Mouse (Mus musculus) right cerebral cortex, postnatal 25 days (tissue): Measurements from ENCODE around the gene Sdhb.

Experiments
- DNase-seq: peaks from one replicate; pipeline ENCODE4 v3.0.0; 2022

The Sdhb gene

GRCm38 (mm10) chr4:141016311-141016710, 55.3 kb downstream of the Sdhb start:
- DNase-seq: no peak

GRCm38 (mm10) chr4:141017657-141018436, 56.8 kb downstream of the Sdhb start:
- no peak for DNase-seq

GRCm38 (mm10) chr4:141020220-141020619, 59.2 kb downstream of the Sdhb start:
- DNase-seq: no peak

GRCm38 (mm10) chr4:141020811-141021613, 60.0 kb downstream of the Sdhb start:
- no peak for DNase-seq

- no peak for DNase-seq
Measured at GRCm38 (mm10) chr4:141021614-141021929, 60.6 kb downstream of the Sdhb start.

GRCm38 (mm10) chr4:141024052-141024451, 63.0 kb downstream of the Sdhb start:
- DNase-seq: no peak

GRCm38 (mm10) chr4:141024992-141025391, 64.0 kb downstream of the Sdhb start:
- DNase-seq: no peak
